Mouse (Mus musculus) embryonic facial prominence, embryonic 13.5 days (tissue): ENCODE data around the gene Zcchc13. TPM values are rescaled to one million over a fixed set of nuclear protein-coding genes. Genes with fewer than 3 reads are reported as not detected.

Experiments
- ATAC-seq: fragments of 200-750 bp; cut with Nextera tagmentation; 2 replicates; pipeline ENCODE4 v1.8.0; 2017; ENCODE audit warnings: low read depth; ENCODE audit not compliant: insufficient number of reproducible peaks, insufficient read depth, low FRiP score, low TSS enrichment
- H3K27ac ChIP-seq: fragments of 300-500 bp; sonication (generic); 2 replicates; pipeline ENCODE4 v1.5.1; 2015; ENCODE audit warnings: moderate library complexity, mild to moderate bottlenecking, inconsistent platforms
- H3K27me3 ChIP-seq: fragments of 300-500 bp; sonication (generic); 2 replicates; pipeline ENCODE4 v1.6.1; 2015; ENCODE audit warnings: mild to moderate bottlenecking, inconsistent platforms
- H3K36me3 ChIP-seq: fragments of 300-500 bp; sonication (generic); 2 replicates; pipeline ENCODE4 v1.6.1; 2015; ENCODE audit warnings: mild to moderate bottlenecking, inconsistent platforms
- H3K4me1 ChIP-seq: fragments of 300-500 bp; sonication (generic); 2 replicates; pipeline ENCODE4 v1.6.1; 2015; ENCODE audit warnings: inconsistent platforms
- H3K4me2 ChIP-seq: fragments of 300-500 bp; sonication (generic); 2 replicates; pipeline ENCODE4 v1.6.1; 2015; ENCODE audit warnings: moderate library complexity, mild to moderate bottlenecking, inconsistent platforms
- H3K4me3 ChIP-seq: fragments of 300-500 bp; sonication (generic); 2 replicates; pipeline ENCODE4 v1.5.1; 2015; ENCODE audit warnings: mild to moderate bottlenecking, inconsistent platforms
- H3K9ac ChIP-seq: fragments of 300-500 bp; sonication (generic); 2 replicates; pipeline ENCODE4 v1.6.1; 2015; ENCODE audit warnings: mild to moderate bottlenecking, inconsistent platforms
- H3K9me3 ChIP-seq: fragments of 300-500 bp; sonication (generic); 2 replicates; pipeline ENCODE4 v1.6.1; 2016; ENCODE audit warnings: inconsistent platforms
- WGBS: fragments of 180-500 bp; shearing (Covaris S2); methylation state at CpG from one replicate; pipeline ENCODE4 v1.1.7; 2015; ENCODE audit warnings: mixed read lengths; 5-methylcytosine and 5-hydroxymethylcytosine counted together
- polyA plus RNA-seq: library from polyadenylated mRNA; unstranded; fragments of >200 nt; fragmentation: Nextera tagmentation; extraction: Ambion mirVana; gene quantifications from 2 replicates; pipeline ENCODE4 v1.2.1, GENCODE M21; 2015

Zcchc13 gene
- polyA plus RNA-seq, 1 experiment from 2014 or later: not detected

- no peaks in the 10 kb centered on the region for H3K9me3 ChIP-seq
- 20% methylated on average over 8 of the region's 8 CpGs for WGBS
Measured at GRCm38 (mm10) chrX:103617405-103618095, 12.8 kb upstream of the Zcchc13 start.

DNA sequence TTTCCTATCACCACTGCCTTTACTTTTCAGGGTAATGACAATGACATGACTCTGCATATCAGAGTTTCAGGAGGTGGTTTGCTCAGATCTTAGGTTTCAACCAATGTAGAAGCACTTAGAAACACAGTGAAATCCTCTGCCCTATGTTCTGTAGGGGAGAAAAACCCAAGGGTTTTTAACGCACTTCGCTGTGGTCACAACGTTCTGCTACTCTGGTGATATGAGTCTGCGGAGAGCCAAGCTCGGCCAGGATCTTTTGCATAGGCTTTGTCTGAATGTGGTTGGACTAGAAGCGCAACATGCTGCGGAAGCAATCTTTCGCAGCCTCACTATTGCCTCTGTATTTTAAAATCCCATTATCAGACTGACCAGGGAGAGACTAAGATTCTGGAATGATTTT lies 8.6 kb upstream of the Zcchc13 start:
- peak overlapping the region; percentile 93 for H3K27ac ChIP-seq
- 0 out of 2 replicates have a peak, but pooled peaks cover 4% of the 10 kb centered on the region for H3K4me1 ChIP-seq
- WGBS: 2% methylated on average over 8 of the region's 8 CpGs
- peak overlapping the region; percentile 78 for H3K9ac ChIP-seq
- H3K9me3 ChIP-seq: no peaks in the 10 kb centered on the region
- H3K4me2 ChIP-seq: peak overlapping the region; percentile 69
- ATAC-seq: peak; percentile 13; the same call in 1 of the 2 replicates
- no peaks in the 10 kb centered on the region for H3K36me3 ChIP-seq
- H3K27me3 ChIP-seq: no peaks in the 10 kb centered on the region; the same call in 1 of the 2 replicates
- peak overlapping the region; percentile 54 for H3K4me3 ChIP-seq

More at GRCm38 (mm10) chrX:103617405-103618095, 12.8 kb upstream of the Zcchc13 start:
- no peak for ATAC-seq
- peak overlapping the region; percentile 93 for H3K27ac ChIP-seq
- peak overlapping the region; percentile 66 for H3K9ac ChIP-seq
- no peaks in the 10 kb centered on the region for H3K27me3 ChIP-seq
- H3K4me1 ChIP-seq: 0 out of 2 replicates have a peak, but pooled peaks cover 4% of the 10 kb centered on the region
- H3K4me3 ChIP-seq: peak overlapping the region; percentile 47
- H3K4me2 ChIP-seq: peak overlapping the region; percentile 62
- peaks cover 9% of the 10 kb centered on the region for H3K36me3 ChIP-seq

GRCm38 (mm10) chrX:103622260-103622934 lies 8.0 kb upstream of the Zcchc13 start:
- WGBS: under 1% methylated on average over 33 of the region's 33 CpGs
- Histone ChIP-seq H3K9ac (peak overlapping the region; percentile 78), H3K4me2 (peak overlapping the region; percentile 69), H3K9me3 (no peaks in the 10 kb centered on the region), H3K4me3 (peak overlapping the region; percentile 54), H3K4me1 (0 out of 2 replicates have a peak, but pooled peaks cover 4% of the 10 kb centered on the region), H3K27me3 (no peaks in the 10 kb centered on the region; the same call in 1 of the 2 replicates), H3K36me3 (no peaks in the 10 kb centered on the region), H3K27ac (peak overlapping the region; percentile 93)
- ATAC-seq: peak; percentile 90

DNA sequence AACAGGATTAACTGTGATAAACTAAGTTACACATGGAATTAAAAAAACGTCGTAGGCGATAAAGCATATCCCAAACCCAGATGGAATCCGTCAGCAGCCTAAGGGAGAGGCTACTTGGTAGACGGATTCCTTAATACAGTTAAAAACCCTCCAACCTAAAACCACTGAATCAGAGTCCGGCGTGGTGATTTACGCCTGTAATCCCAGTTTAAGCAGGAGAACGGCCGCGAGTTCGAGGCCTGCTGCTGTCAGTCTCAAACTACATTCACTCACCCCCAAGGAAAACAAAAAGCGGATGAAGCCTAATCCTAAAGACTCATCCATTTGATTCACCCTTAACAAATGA lies 7.5 kb upstream of the Zcchc13 start:
- WGBS: 1% methylated on average over 13 of the region's 13 CpGs
- Histone ChIP-seq H3K36me3 (no peaks in the 10 kb centered on the region), H3K9ac (peak overlapping the region; percentile 74)

GRCm38 (mm10) chrX:103623411-103623845 lies 7.0 kb upstream of the Zcchc13 start:
- H3K4me2 ChIP-seq: peak overlapping the region; percentile 69
- peak overlapping the region; percentile 74 for H3K9ac ChIP-seq
- peak overlapping the region; percentile 73 for H3K27ac ChIP-seq
- WGBS: under 1% methylated on average over 28 of the region's 28 CpGs
- no peaks in the 10 kb centered on the region; the same call in 1 of the 2 replicates for H3K27me3 ChIP-seq
- ATAC-seq: no peak
- H3K36me3 ChIP-seq: no peaks in the 10 kb centered on the region
- H3K4me1 ChIP-seq: 0 out of 2 replicates have a peak, but pooled peaks cover under 1% of the 10 kb centered on the region
- H3K4me3 ChIP-seq: peak overlapping the region; percentile 54
- H3K9me3 ChIP-seq: no peaks in the 10 kb centered on the region

More for the DNA sequence above, 7.5 kb upstream of the Zcchc13 start:
- Histone ChIP-seq H3K4me2 (peak overlapping the region; percentile 69), H3K27me3 (no peaks in the 10 kb centered on the region; the same call in 1 of the 2 replicates), H3K4me1 (0 out of 2 replicates have a peak, but pooled peaks cover 4% of the 10 kb centered on the region), H3K27ac (peak overlapping the region; percentile 73; the same call in 1 of the 2 replicates), H3K9me3 (no peaks in the 10 kb centered on the region), H3K4me3 (peak overlapping the region; percentile 54)
- no peak for ATAC-seq

- WGBS: 23% methylated on average over 5 of the region's 5 CpGs
- Histone ChIP-seq H3K27me3 (no peaks in the 10 kb centered on the region; the same call in 1 of the 2 replicates), H3K27ac (no peak overlapping the region), H3K4me1 (no peaks in the 10 kb centered on the region), H3K4me3 (no peak overlapping the region), H3K9me3 (no peaks in the 10 kb centered on the region), H3K9ac (no peak overlapping the region), H3K4me2 (no peak overlapping the region), H3K36me3 (no peaks in the 10 kb centered on the region)
- no peak for ATAC-seq
Measured at GRCm38 (mm10) chrX:103624426-103625168, 5.8 kb upstream of the Zcchc13 start.

GRCm38 (mm10) chrX:103628890-103629289 lies 1.5 kb upstream of the Zcchc13 start:
- no peak overlapping the region for H3K4me2 ChIP-seq
- H3K9ac ChIP-seq: no peak overlapping the region
- WGBS: 52% methylated on average over 1 of the region's 1 CpGs
- H3K27ac ChIP-seq: no peak overlapping the region
- H3K36me3 ChIP-seq: no peaks in the 10 kb centered on the region
- ATAC-seq: no peak
- H3K4me3 ChIP-seq: no peak overlapping the region
- no peaks in the 10 kb centered on the region for H3K9me3 ChIP-seq
- H3K27me3 ChIP-seq: no peaks in the 10 kb centered on the region; the same call in 1 of the 2 replicates
- H3K4me1 ChIP-seq: no peaks in the 10 kb centered on the region

- no peak for ATAC-seq
- no peak overlapping the region for H3K4me3 ChIP-seq
- no peaks in the 10 kb centered on the region for H3K9me3 ChIP-seq
- H3K9ac ChIP-seq: no peak overlapping the region
- no peaks in the 10 kb centered on the region for H3K4me1 ChIP-seq
- peaks cover 13% of the 10 kb centered on the region for H3K27me3 ChIP-seq
- H3K27ac ChIP-seq: no peak overlapping the region
- no peaks in the 10 kb centered on the region for H3K36me3 ChIP-seq
- no peak overlapping the region for H3K4me2 ChIP-seq
Measured at GRCm38 (mm10) chrX:103633895-103634294, 3.5 kb downstream of the Zcchc13 start.

- Histone ChIP-seq H3K4me1 (no peaks in the 10 kb centered on the region), H3K4me3 (no peak overlapping the region), H3K9ac (no peak overlapping the region), H3K36me3 (no peaks in the 10 kb centered on the region), H3K27ac (no peak overlapping the region), H3K27me3 (peaks cover 13% of the 10 kb centered on the region), H3K9me3 (no peaks in the 10 kb centered on the region), H3K4me2 (no peak overlapping the region)
- ATAC-seq: no peak
Measured at GRCm38 (mm10) chrX:103636021-103636420, 5.6 kb downstream of the Zcchc13 start.

DNA sequence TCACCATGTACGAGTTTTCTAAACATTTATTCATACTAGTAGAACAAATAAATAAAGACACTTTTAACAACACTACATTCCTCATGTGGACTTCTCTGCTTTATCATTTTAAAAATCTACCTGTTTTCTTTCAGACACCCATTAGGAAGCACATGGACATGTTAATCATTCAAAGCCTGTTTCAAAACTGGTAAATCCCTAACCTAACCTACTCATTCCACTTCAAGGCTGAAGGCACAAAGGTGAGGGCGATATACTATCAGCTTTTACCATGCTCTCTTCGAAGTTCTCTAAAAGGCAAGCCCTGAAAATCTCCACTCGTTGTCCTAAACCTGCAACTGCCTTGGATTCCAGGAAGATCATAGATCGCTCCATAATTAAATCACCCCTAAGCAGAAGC lies 8.2 kb downstream of the Zcchc13 start:
- Histone ChIP-seq H3K27me3 (peaks cover 13% of the 10 kb centered on the region), H3K4me2 (no peak overlapping the region), H3K9ac (no peak overlapping the region), H3K9me3 (no peaks in the 10 kb centered on the region), H3K36me3 (no peaks in the 10 kb centered on the region), H3K27ac (no peak overlapping the region), H3K4me3 (no peak overlapping the region), H3K4me1 (no peaks in the 10 kb centered on the region)
- 76% methylated on average over 5 of the region's 5 CpGs for WGBS
- no peak for ATAC-seq

- no peak for ATAC-seq
- H3K27ac ChIP-seq: no peak overlapping the region
- no peak overlapping the region for H3K9ac ChIP-seq
- no peaks in the 10 kb centered on the region for H3K27me3 ChIP-seq
- H3K4me3 ChIP-seq: no peak overlapping the region
- no peaks in the 10 kb centered on the region for H3K36me3 ChIP-seq
- WGBS: 71% methylated on average over 1 of the region's 1 CpGs
- H3K4me1 ChIP-seq: no peaks in the 10 kb centered on the region
- H3K9me3 ChIP-seq: no peaks in the 10 kb centered on the region
- no peak overlapping the region for H3K4me2 ChIP-seq
Measured at GRCm38 (mm10) chrX:103644301-103644700, 13.9 kb downstream of the Zcchc13 start.
